Mouse (Mus musculus) stomach, adult 2 months (tissue): ENCODE data around the gene Sinhcaf. TPM values are rescaled to one million over a fixed set of nuclear protein-coding genes. Genes with fewer than 3 reads are reported as not detected.

Source experiments
- polyA plus RNA-seq: library from polyadenylated mRNA; depleted of rRNA; stranded (reverse); fragments of >200 nt; gene quantifications from 2 replicates; pipeline ENCODE4 v1.2.3, GENCODE M21; 2012; rRNA removed

Gene Sinhcaf
- 0.20 and 0.41 TPM in 2 replicates for polyA plus RNA-seq

DNA sequence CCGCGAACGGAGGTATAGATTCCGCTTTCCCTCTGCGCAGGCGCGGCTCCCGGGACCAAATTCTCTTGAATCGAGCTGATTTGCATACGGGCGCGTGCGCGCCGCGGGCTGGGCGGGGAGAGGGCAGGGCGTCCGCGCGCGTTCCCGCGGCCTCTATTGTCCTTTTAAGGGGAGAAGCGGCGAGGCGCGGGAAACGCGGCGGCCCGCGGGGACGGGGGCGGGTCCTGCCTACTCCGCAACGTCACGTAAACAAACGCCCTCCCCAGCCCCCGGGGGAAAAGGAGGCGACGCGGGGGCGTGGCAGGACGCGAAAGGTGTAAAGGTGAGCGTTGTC, at the start of gene Sinhcaf:
Gene Sinhcaf, minus strand, starts transcription at position 59 of the 334 bp plus-strand sequence.

DNA sequence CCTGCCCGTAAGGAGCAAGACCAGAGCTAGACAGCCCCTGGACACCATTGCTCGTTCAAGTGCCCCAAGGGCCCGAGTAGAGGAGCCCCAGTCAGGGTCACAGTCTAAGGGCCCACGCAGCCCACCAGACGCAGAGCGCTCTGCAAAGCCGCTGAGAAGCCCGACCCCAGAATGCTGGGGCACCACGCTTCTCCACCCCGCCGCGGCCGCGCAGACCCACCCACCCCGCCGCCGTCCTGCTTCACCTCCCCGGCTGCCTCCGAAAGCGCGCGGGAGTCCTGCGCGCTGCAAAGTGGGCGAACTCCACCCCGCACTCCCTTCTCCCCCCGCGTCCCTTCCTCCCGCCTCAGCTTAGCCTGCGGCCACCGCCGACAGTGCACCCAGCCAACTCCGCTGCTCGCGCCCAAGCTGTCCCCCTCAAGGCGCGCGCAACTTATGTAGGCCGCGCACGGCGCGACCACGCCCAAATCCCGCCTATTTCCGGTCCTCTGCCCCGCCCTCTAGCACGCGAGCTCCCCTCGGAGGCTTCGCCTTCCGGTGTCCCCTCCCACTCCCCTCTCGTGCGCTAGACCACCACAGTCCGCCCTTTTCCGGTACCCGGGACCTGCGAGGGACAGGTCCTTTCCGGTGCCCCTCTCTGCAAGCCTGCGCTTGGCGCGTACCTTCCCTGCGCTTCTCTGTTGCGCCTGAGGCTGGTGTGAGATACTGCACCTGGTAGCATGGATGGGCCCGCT, 50.3 kb downstream of the Sinhcaf start, which contains the start of gene Caprin2:
Gene Caprin2, minus strand, starts transcription at position 465 of the 734 bp plus-strand sequence.

Other genes starting within 250 kb of the Sinhcaf start
- 2.1 and 3.5 TPM in 2 replicates for gene Ipo8, start 115.0 kb downstream of the Sinhcaf start, polyA plus RNA-seq
- gene Caprin2, start 50.2 kb downstream of the Sinhcaf start, polyA plus RNA-seq: 0.69 and 2.1 TPM in 2 replicates
- gene Dennd5b, start 155.2 kb upstream of the Sinhcaf start, polyA plus RNA-seq: 0.70 and 1.2 TPM in 2 replicates
- gene Gm10203, start 183.7 kb upstream of the Sinhcaf start, polyA plus RNA-seq: not detected in 2 replicates
- gene Etfbkmt, start 193.4 kb upstream of the Sinhcaf start, polyA plus RNA-seq: 0.44 and 0.67 TPM in 2 replicates
- gene Amn1, start 242.2 kb upstream of the Sinhcaf start, polyA plus RNA-seq: 1.4 and 4.0 TPM in 2 replicates